Mouse (Mus musculus) embryonic fibroblast, embryonic 13.5 days (primary cell): ENCODE data around the gene Vdr.

Experiments used
- CTCF ChIP-seq: IDR thresholded peaks from 2 replicates; pipeline ENCODE4 v1.5.1; 2011; ENCODE audit warnings: mild to moderate bottlenecking, control low read depth, low read length, moderate library complexity, borderline replicate concordance; ENCODE audit not compliant: insufficient read depth
- POLR2A ChIP-seq: IDR thresholded peaks from 2 replicates; pipeline ENCODE4 v1.6.1; 2011; ENCODE audit warnings: low read depth, mild to moderate bottlenecking, control low read depth, low read length, moderate library complexity

GRCm38 (mm10) chr15:97873717-97874116 is 36.7 kb downstream of the Vdr start:
- TF ChIP-seq POLR2A (no peak), CTCF (no peak)
